Mouse (Mus musculus) gastrocnemius, postnatal 10 days (tissue): ENCODE measurements around the gene Kcnn4. TPM values are rescaled to one million over a fixed set of nuclear protein-coding genes. Genes with fewer than 3 reads are reported as not detected.
A peak's percentile ranks its signal among the peaks of the same experiment; 100 is the strongest.

Experiments used
- DNase-seq: peaks from one replicate; pipeline ENCODE4 v3.0.0; 2021; ENCODE audit warnings: mixed read lengths
- total RNA-seq, 2 experiments: library from RNA; stranded (reverse); gene quantifications; 2 replicates each; pipeline ENCODE4 v1.2.3; 2021

The Kcnn4 gene
- total RNA-seq, 2 experiments from 2014 or later: 0.14 to 1.8 TPM

- no peak for DNase-seq
Observed at GRCm38 (mm10) chr7:24366716-24367632, 3.1 kb upstream of the Kcnn4 start.

GRCm38 (mm10) chr7:24368226-24368625 lies 1.8 kb upstream of the Kcnn4 start:
- no peak for DNase-seq

GRCm38 (mm10) chr7:24368946-24369345 lies 1.1 kb upstream of the Kcnn4 start:
- no peak for DNase-seq

- DNase-seq: no peak
Observed at GRCm38 (mm10) chr7:24371012-24371808, 1.1 kb downstream of the Kcnn4 start.

- DNase-seq: no peak
Observed at GRCm38 (mm10) chr7:24371809-24372145, 1.7 kb downstream of the Kcnn4 start.

GRCm38 (mm10) chr7:24372300-24372699 lies 2.2 kb downstream of the Kcnn4 start:
- no peak for DNase-seq

- no peak for DNase-seq
Observed at GRCm38 (mm10) chr7:24372786-24373185, 2.7 kb downstream of the Kcnn4 start.

- peak; percentile 31 for DNase-seq
Observed at GRCm38 (mm10) chr7:24373538-24374379, 3.7 kb downstream of the Kcnn4 start.

- no peak for DNase-seq
Observed at GRCm38 (mm10) chr7:24376456-24376855, 6.4 kb downstream of the Kcnn4 start.

- peak; percentile 41 for DNase-seq
Observed at GRCm38 (mm10) chr7:24377091-24377865, 7.2 kb downstream of the Kcnn4 start.

GRCm38 (mm10) chr7:24378049-24378701 lies 8.1 kb downstream of the Kcnn4 start:
- no peak for DNase-seq

GRCm38 (mm10) chr7:24379934-24380333 lies 9.9 kb downstream of the Kcnn4 start:
- no peak for DNase-seq

GRCm38 (mm10) chr7:24380370-24380769 lies 10.3 kb downstream of the Kcnn4 start:
- no peak for DNase-seq

GRCm38 (mm10) chr7:24382730-24383372 lies 12.8 kb downstream of the Kcnn4 start:
- DNase-seq: no peak

- DNase-seq: no peak
Observed at GRCm38 (mm10) chr7:24384070-24384469, 14.0 kb downstream of the Kcnn4 start.

- peak; percentile 76 for DNase-seq
Observed at GRCm38 (mm10) chr7:24384827-24385226, 14.8 kb downstream of the Kcnn4 start.

- DNase-seq: peak; percentile 39
Observed at GRCm38 (mm10) chr7:24387059-24387556, 17.0 kb downstream of the Kcnn4 start.

- DNase-seq: no peak
Observed at GRCm38 (mm10) chr7:24389516-24390187, 19.6 kb downstream of the Kcnn4 start.

GRCm38 (mm10) chr7:24390512-24390911 lies 20.4 kb downstream of the Kcnn4 start:
- DNase-seq: no peak

- no peak for DNase-seq
Observed at GRCm38 (mm10) chr7:24391077-24391476, 21.0 kb downstream of the Kcnn4 start.
